Mouse (Mus musculus) cerebellum, adult (tissue): ENCODE data around the gene 2010300C02Rik.
A peak's percentile ranks its signal among the peaks of the same experiment; 100 is the strongest.
"Not testable (repeated sequence)": the region's sequence is repeated elsewhere in the genome, so short reads cannot be mapped to it uniquely, and the experiment has no call there.

Experiments
- ATAC-seq: cut with Nextera tagmentation; 2 replicates; pipeline ENCODE4 v1.9.2; 2017; ENCODE audit warnings: mild to moderate bottlenecking, moderate library complexity, mixed read lengths; ENCODE audit not compliant: insufficient number of reproducible peaks, low FRiP score, low TSS enrichment

Gene 2010300C02Rik

DNA sequence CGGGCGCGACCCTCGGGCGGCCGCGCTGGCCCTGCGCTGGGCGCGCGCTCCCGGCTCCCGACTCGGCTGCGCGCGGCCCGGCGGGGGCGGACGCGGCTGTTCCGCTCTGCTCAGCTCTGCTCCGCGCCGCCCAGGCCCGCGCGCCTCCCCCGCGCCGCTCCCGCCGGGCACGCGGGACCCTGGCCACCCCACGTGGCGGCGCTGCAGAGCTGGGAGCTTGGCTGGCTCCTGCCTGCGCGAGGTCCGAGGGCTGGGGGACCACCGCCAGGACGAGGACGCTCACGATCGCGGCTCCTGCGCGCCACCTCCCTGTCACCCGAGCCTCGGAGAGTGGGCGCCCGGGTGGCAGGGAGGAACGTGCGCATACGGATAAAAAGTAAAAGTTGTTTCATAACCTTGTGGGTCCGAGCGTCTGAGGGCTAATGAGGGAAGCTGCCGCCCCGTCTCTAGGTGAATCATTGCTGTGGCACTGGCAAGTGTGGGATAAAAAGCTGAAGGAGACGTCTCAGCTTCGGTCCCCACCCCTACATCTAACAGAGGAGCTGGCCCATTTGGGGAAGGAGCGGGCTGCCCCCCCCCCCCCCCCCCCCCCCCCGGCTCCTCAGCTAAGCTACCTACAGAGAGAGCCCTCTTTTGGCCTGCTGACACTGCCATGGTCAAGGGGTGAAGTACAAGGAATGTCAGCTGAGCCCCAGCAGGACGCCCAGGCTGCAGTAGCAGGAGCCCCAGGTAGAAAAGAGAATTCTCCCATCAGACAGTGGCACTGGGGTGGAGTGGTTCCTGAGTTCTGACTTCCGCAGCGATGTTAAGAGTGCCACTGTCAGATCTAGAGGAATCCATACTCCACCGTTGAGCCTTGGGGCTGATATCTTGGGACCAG lies at the start of gene 2010300C02Rik:
TSS of gene 2010300C02Rik (minus strand) at position 325 of the 880 bp plus-strand sequence.
- peak; percentile 75 for ATAC-seq

DNA sequence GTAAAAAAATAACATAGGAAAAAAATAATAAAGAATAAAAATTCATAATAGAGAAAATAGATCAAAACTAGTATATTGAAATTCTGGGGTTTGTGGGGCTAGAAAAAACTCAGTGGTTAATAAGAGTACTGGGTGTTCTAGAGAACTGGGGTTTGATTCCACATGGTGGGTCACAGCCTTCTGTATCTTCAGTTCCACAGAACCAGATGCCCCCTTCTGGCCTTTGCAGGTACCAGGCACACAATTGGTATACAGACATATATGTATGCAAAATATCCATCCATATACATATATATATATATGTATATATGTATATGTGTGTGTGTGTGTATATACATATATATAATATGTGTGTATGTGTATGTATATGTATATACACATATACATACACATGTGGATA lies 39.5 kb upstream of the 2010300C02Rik start:
- no peak for ATAC-seq

DNA sequence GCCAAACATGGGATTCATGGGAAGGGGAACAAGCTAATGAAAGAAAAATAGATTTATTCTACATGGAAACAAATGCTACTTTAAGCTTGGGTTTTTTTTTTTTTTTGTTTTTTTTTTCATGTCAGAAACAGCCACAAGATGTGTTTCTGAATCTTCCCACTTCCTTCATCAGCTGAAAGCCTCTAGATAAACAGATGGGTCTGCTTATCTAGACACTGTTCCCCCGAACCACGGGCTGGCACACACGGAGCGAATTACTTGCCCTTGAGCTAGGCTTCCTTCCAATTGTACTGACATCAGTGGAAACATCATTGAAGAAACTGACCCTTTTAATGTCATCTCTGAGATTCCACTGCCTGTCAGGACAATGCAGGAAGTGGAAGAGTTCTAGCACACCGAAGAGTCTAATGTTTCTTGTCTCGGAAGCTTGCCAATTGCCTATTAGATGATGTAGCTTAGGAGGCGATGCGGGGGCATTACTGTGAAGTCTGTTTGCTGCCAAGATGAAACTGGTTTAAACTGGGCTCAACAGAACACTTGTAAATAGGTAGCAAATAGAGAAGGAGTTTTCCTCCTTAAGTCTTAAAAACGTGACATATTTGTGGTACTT lies 24.9 kb upstream of the 2010300C02Rik start:
- ATAC-seq = no peak

DNA sequence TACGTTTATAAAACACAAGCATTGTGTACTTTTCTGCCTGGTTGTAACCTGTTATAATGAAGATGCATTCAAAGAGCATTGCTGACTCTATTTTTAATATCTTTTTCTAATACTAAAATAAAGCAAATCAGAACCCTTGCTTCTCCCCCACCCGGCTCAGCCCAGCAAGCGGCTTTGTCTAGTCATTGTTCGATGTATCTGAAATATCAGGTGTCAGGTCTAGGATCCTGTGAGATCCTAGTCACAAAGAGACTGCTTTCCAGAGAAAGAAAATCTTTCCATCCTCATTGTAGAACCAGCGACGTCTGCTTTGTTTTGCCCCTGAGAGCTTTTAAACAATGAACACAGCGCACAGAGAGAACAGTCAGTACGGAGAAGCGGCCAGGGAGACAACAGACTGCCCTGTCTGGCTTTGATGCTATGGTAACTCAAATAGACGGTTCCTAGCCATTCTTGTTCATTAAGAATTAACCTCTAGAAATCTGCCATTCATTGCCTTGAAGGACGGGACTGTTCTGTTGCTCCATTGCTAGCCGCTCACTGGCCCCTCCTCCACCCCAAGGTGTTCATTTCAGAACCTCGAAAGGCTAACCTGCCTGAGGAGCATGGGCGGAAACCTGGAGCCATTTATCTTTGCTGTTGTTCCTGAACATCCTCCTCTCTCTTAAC lies 22.9 kb upstream of the 2010300C02Rik start:
- no peak for ATAC-seq

DNA sequence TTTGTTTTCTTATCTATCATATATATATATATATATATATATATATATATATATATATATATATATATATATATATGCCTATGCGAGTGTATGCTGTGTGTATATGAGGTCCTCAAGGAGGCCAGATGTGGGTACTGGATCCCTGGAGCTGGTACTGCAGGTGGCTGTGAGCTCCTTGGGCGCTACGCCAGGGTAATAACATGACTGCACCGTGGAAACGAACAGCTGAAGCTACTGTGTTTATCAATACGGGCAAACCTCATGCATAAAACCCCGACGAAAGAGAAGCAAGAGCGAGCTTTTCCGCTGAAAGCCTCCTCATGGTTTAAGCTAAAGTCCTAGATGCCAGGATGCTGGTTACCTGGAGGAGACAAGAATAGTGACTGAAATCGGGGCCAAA lies 22.2 kb upstream of the 2010300C02Rik start:
- ATAC-seq = no peak

DNA sequence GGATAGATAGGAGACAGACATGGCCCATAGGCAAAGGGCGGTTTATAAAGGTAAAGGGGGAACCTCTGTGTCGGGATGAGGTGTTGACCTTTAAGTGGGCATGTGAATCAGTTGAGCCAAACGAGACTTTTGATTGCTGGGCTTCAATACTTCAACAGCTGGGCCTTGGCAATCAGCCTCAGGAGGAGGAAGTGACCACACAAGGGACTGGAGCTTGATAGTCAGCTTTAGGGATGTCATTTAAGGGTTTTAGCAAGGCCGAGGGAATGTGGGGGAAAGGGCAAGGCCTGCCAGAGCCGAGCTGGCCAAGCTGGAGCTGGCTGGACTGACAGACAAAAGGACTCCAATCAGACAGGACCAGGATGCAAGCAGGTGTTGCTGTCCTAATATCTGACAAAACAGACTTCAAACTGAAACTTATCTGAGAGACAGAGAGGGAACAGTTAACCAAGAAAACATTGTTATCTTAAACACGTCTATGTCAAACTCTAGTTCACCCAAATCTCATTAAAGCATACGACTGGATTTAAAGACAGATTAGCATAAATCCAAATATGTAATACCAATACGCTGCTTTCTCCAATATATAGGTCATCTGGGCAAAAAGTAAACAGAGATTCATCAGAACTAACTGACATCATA lies 20.4 kb upstream of the 2010300C02Rik start:
- ATAC-seq = no peak

DNA sequence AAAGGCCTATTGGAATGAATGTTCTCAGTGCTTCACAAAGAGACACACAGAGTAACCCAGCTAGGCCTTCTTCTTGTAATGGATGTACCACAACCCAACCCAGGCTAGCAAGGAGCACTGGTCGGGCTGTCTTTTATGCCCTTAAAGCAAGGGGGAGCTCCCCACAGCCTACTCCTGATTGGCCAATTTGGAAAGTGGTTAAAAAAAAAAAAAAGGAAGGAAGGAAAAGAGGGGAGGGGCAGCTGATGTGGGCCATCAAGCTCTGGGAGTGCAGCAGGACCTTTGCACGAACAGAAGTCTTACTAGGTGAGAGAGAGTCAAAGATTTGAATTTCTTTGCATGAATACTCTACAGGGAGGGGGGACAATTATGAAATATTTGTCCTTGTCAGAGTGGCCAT lies 19.0 kb upstream of the 2010300C02Rik start:
- ATAC-seq = no peak

DNA sequence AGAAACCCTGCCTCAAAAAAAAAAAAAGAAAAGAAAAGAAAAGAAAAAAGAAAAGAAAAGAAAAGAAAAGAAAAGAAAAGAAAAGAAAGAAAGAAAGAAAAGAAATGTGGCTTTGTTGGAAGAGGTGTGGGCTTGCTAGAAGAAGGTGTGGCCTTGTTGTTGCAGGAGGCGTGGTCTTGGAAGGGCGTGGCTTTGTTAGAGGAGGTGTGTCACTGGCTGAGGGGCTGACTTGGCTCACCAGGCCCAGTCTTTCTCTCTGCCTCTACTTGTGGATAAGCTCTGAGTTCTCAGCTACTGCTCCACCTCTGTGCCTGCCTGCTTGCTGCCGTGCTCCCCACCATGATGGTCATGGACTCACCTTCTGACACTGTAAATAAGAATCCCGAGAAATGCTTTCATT lies 17.2 kb upstream of the 2010300C02Rik start:
- ATAC-seq = no peak

DNA sequence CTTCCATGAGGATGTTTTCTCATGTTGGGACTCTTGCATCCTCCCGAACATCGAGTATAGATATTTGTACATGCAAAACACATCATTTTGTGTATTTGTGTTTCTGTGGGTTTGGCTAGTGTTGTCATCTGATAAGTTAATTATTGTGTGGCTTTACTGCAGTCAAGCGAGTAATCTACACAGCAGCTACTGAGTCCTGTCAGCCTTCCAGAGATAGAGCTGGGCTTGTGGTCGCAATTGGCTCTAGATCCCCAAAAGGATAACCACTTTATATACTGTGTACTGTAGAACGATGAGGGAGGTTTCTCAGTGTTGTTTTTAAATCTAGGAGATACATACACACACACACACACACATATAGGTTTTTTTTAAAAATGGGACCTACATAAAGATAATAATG lies 16.0 kb upstream of the 2010300C02Rik start:
- ATAC-seq = no peak

DNA sequence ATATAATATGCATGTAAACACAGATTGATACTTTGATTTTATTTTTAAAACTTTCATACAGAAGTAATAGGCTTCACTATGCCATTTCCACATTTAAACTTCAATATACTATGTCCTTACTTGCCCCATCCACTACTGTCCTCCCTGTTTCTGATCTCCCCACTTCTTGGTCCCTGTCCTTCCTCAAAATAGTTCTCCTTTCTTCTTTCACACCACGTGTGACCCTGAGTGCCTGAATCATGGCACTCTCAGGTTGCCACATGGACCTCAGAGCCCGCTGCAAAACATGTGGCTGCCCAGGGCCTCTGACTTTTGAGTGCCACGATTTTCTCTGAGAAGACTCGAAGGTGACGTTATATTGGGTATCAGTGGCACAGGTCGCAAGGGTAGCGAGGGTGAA lies 15.0 kb upstream of the 2010300C02Rik start:
- ATAC-seq = no peak

DNA sequence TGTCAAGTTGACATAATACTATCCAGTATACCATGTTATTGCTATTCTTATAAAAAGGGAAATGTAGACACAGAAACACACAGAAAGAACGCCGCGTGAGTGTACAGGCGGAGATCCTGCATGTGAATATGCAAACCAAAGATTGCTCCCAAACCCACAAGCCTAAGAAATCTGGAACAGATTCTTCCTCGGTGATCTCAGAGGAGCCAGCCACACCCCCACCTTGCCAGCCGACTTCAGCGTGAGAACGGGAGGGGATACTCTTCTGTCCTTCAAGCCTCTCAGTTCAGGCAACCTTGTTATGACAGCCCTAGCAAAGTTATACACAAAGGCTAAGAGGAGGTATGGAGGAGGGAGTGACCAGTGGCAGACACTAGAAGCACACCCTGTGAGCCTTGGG lies 9.5 kb upstream of the 2010300C02Rik start:
- no peak for ATAC-seq

DNA sequence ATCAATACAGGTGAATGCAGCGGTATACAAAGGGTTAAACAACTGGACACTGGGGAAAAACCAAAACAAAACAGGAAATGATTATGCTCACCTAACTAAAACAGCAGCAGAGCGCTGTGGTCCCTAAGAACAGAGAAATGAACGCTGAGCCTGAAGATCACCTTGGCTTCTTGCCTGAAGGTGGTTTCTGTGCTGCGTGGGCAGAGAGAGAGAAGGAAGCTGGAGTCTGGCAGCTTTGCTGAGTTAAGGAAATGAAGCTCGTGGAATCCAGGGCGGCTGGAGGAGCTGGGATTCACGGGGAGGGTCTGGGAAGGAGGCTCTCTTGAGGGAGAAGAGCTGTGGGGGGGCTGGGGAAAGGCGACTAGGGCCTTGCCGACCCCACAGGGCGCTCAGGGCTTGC lies 8.2 kb upstream of the 2010300C02Rik start:
- no peak for ATAC-seq

DNA sequence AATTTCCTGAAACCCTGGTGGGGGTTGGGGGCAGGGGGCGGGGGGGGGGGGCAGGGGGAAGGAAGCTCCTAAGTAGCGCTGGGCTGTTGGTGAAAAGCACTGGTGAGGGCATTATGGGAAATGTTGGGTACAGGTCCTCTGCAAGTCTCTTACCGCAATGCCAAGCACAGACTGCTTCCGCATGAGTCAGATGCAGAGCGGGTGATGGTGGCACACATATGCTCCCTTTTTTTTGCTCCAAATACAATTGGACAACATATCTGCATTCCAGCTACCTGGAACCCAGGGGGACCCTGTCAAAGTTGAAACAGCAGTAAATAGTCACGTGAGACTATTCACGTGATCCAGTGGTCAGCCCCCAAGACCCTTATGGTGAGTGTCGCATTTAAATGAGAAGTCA lies 7.3 kb upstream of the 2010300C02Rik start:
- ATAC-seq = no peak

DNA sequence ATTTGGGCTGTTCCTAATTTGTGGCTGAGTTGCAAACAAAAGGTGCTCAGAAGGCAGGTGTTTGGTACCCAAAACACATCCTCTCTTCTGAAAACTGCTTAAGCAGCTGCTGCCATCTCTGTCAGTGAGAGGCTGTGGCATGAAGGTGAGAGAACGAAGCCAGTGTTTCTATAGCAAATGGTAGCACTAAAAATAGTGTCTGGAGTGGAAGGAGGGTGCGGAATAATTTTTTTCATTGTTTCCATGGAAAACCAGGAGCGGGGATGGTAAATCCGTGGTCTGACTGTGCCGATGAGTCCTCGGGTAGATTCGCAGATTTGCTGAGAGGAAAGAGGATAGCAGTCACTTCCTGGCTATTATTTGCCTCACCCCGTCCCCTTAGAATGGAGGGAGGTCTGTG lies 6.5 kb upstream of the 2010300C02Rik start:
- no peak for ATAC-seq

DNA sequence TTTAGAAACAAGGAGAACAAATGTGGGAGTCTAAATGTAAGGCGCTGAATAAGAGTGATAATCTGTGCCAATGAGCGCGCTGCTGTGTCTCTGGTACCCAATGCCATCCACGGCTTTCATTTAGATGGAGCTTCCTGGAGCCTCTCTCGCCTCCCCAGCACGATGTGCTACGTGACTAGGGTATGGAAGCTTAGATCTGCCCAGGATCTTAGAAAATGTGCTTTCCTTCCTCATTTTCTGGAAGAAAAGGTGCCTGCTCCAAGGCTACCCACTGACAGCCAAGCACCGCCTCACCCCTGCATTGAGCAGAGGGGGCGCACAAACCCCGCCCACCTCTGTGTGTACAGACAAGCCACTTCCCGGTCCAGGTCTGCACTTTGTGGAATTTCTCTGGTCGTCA lies 6.0 kb upstream of the 2010300C02Rik start:
- ATAC-seq = no peak

DNA sequence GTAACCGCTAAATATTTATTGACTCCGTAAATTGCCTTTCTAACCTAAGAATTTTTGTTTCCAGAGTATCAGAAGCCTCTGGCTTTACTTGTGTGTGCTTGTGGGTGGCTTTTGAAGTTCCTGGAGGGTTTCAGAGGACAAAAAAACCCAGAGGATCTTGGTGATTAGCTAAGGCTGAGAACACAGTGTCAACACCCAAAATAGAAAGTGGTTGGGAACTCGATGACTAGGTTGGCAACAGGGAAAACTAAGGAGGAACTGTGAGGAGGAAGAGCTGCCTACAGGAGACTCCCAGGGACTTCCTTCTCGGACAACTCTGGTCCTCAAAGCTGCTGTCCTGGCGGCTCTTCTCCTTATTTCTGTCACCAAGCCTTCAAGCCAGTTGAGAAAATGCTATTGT lies 1.2 kb upstream of the 2010300C02Rik start:
- no peak for ATAC-seq

DNA sequence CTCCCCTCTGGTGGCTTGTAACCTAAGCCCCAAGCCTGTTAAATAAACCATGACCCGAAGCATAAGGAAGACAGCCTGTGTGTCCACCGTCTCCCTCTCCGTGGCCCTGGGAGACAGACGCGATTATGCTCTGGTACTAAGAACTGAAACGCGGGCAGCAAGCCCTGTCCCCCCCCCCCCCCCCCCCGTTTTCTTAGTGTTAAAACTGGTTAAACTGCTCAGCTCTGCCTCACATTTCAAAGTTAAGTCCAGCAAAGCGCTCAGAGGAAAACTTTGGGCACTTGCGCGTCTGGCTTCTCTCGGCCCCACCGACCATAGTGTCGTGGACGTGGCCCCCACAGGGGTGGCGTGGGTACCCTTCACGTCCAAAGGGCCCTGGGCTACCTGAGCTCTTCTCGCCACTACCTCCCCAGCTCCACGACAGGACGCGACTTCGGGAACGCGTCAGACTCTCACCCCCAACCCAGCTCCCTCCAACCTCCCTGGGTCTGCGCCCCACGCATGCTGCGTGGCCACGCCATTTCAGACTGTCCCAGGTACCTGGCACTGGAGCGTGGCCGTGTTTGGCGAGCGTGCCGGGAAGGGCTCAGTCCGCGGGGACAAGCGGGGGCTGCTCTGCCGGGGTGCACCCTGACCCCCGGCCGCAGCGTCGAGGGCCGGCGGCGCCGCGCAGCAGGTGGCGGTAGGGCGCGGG lies 708 bp downstream of the 2010300C02Rik start:
- peak; percentile 52 for ATAC-seq

DNA sequence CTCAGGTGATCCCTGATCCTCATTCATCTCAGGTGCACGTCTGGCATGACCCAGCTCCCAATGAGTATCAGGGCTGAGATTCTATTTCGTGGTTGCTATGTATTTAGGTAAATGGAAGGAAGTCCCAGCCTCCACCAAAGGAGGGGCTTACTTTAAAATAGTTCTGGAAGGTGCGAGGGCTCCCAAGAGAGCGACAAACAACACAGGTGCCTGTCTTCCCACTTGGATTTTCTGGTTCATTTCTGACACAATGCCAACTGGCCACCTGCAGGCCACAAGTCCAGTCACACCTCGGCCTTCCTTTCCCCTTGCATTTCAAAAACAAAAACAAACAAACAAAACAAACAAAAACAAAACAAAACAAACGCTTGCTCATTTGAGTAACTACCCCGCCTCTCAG lies 1.4 kb downstream of the 2010300C02Rik start:
- no peak for ATAC-seq

DNA sequence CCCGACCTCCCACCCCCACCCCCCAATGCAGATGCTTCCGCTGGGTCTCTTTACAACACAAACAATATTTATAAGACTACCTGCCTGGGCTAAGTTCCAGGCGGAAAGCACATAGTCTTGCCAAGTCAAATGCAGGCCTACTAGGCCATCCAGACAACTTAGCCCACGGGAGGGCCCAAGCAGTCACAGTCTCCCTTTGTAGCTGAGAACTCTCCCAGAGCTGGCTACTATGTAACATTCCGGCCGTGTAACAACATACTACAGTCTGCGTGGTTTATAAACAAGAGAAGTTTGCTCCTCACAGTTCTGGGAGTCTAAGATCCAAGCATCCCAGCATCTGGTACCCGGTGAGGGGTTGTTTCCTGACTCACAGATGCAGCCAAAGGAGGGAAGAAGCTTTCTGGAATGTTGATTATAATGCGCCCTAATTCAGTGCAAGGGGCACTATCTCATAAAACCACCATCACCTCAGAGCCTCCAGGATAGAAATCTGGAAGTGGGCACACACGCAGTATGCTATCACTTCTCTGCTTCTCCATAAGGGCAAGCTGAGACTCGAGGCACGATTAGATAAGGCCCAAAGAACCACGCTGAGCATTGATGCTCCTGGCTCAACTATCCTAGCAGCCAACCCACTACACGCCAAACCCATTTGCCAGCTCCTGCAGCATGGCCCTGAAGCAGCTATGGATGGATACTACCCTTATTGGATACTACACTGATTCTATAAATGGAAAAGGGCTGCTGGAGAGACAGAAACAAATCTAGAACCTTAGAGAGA lies 2.3 kb downstream of the 2010300C02Rik start:
- no peak for ATAC-seq

DNA sequence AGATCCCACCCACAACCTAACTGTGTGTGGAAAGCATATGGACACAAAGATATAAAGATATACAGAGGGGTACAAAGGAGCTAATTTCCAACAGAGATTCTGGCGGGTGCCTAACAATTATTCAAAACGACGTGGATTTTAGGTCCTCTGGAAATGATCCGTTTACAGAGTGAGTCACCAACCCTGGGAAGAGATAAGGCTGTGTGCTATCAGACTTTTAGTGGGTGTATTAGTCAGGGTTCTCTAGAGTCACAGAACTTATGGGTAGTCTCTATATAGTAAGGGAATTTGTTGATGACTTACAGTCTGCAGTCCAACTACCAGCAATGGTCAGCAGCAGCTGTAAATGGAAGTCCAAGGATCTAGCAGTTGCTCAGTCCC lies 7.5 kb downstream of the 2010300C02Rik start:
- not testable (repeated sequence) for ATAC-seq
